Mouse (Mus musculus) urinary bladder, postnatal 14 days (tissue): Measurements from ENCODE around the gene Gdf9.

ENCODE experiments used
- DNase-seq: peaks from one replicate; pipeline ENCODE4 v3.0.0; 2021; ENCODE audit warnings: low spot score

Gene Gdf9

DNA sequence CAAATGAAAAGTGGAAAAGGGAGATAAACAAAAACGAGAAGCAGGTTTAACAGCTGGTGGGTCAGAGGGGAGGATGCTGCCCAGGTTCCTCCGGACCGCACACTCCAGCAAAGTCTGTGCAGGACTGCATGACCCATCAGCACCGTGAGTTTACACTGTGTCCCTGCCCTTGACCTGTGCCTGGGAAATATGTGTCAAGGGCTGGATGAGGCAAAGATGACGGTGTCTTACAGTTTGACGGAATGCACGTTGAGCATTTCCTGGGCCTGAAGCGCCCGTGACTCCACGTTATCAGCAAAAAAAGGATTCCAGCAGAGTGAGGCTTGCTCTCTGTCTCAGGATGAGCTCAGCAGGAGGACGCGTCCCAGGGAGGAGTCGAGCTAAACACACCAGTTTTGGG lies 14.7 kb downstream of the Gdf9 start:
- DNase-seq = no peak

DNA sequence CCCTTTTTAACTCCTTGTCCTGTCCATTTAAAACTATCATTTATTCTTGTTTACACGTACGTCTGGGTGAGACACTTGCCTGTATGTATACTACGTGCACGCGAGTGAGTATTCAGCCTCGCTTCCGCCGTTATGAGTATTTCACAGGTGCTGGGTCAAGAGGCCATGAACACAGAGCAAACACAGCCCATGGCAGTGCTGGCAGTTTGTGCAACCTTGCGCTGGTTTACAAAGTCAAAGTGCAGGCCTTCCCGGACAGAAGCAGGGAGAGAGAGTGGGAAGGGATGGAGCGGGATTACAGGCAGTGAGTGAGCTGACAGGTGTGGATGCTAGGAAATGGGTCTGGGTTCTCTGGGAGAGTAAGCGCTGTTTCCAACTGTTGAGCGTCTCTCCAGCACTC lies 15.4 kb downstream of the Gdf9 start:
- DNase-seq = no peak

- no peak for DNase-seq
Observed at GRCm38 (mm10) chr11:53447996-53448395, 17.2 kb downstream of the Gdf9 start.

GRCm38 (mm10) chr11:53448529-53448928 lies 17.7 kb downstream of the Gdf9 start:
- peak; percentile 53 for DNase-seq

DNA sequence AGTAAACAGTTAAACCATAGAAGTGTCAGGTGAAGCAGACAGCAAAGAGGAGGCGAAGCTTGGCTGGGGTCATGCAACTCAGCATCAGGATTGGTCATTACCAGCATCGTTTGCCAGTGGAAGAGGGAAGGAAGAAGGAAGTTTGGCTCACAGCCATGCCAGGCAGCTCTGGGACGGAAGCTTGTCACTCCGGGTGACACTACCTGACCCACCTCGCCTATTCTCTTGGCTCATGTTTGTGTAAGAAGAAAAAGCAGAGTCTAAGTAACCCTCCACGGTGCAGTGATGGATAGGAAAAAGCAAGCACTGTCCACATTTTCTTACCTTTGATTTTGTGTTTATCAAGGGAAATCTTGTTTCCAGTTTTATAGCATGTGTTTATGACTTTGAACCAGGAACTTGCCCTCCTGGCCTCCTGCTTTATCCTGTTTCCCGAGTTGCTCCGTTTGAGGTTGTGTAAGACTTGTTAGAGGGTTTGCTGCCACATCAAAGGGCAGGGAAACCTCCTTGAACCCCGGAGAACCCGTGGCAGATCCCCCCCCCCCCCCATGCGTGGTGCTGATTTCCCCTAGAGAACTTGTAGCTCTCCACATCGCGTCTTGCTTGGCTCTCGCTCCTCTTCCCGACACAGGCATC lies 19.4 kb downstream of the Gdf9 start:
- DNase-seq = peak; percentile 53

- no peak for DNase-seq
Observed at GRCm38 (mm10) chr11:53451361-53451760, 20.5 kb downstream of the Gdf9 start.

DNA sequence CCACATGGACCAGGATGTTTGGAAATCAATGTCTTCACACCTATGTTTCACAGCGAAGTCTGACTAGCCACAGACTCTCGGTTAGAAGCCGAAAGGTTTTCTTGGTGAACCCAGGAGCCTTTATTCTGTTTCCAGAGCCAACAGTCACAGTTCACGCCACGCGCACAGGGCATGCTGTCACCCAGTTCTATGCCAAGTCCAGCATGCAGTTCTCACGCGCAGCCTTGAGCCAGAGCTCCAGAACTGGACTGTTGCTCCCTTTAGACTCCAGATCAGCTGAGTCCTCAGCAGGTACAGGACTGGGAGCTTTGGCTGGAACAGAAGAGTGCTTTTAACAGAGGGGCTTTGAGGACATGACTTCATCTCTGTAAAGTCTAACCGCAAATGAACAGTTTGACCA lies 21.6 kb downstream of the Gdf9 start:
- DNase-seq = no peak

DNA sequence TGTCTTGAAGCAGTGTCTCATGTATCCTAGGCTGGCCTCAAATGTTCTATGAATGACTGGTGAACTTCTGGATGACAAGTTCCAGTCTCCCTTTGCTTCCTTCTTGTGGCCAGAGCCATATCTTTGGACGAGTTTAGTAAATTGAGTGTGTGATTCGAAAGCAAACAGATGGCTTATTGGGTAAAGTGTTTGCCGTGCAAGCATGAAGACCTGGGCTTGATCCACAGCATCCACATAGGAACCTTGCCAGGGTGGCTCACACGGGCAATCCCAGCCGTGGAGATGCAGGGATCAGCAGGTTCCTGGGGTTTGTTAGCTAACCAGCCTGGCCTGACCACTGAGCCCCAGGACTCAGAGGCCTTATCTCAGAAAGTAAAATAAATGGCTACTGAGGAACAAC lies 22.2 kb downstream of the Gdf9 start:
- no peak for DNase-seq

DNA sequence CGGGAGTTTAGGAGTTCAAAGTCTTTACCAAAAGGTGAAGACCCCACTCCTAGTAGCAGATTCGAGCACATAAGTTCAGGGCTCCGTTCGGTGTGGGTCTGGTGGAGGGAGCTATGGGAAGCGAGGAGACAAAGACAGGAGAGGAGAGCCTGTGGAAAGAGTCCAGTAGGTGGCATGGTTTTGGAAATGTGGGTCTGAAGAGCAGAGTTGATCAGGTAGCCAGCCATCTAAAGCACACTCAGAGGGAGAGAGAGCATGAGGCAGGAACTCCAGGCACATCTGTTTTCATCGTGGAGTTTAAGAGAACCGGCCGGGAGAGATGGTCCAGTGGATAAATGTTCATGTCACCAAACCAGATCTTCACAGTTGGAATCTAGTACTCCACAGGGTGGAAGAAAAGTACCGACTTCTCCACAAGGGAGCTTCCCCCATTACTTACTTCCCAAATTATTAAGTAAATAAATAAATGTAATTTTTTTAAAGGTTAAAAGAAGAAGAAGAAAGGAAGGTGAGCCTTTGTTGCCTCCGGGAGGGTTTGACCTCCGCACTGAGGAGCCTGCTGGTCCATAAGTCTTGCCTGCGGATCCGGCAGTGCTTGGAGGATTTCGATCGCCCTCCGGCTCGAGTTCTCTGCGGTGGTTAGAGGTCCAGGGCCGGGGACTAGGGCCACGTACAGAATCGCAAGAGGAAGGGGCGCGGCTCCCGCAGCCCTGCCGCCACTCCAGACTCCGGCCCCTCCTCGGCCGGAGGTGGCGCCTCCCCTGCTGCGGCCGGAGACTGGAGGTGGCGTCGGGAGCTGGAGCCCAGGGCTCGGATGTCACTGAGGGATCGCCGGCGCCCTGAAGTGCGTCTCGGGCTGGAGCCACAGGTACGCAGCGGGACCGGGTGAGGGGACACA lies 25.9 kb downstream of the Gdf9 start, which contains the start of the genes Gm10447 and Shroom1:
Gene Gm10447, minus strand, starts transcription at position 637 of the 898 bp plus-strand sequence.
Gene Shroom1, plus strand, starts transcription at position 732 of the 898 bp plus-strand sequence.
- peak; percentile 73 for DNase-seq

- no peak for DNase-seq
Observed at GRCm38 (mm10) chr11:53457372-53457954, 26.6 kb downstream of the Gdf9 start.

DNA sequence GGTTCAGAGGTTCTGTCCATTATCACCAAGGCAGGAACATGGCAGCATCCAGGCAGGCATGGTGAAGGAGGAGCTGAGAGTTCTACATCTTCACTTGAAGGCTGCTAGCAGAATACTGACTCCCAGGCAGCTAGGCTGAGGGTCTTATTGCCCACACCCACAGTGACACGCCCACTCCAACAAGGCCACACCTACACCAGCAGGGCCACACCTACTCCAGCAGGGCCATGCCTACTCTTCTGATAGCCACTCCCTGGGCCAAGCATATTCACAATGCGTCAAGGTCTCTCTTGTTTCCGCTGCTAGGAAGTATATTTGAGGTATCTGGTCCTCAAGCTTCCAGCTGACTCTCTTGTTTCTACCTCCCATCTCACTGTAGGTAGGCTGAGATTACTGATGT lies 28.2 kb downstream of the Gdf9 start:
- DNase-seq = no peak

DNA sequence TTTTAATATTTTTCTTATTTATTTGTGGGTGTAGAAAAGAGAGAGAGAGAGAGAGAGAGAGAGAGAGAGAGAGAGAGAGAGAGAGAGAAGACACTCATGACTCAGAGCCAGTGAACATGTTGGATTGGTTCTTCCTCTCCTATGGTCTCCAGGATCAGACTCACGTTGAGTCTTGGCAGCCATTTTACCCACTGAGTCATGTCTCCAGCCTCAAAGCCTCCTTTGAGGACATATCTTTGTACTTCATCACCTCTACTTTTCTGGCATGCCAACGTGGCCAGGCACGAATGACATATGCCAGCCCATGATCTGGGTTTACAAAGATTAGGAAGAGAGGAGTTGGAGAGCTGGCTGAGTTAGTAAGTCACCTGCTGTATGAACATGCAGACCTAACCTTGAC lies 29.4 kb downstream of the Gdf9 start:
- no peak for DNase-seq

- peak; percentile 51 for DNase-seq
Observed at GRCm38 (mm10) chr11:53461727-53462126, 30.9 kb downstream of the Gdf9 start.

GRCm38 (mm10) chr11:53463551-53464424 lies 33.0 kb downstream of the Gdf9 start:
- no peak for DNase-seq

DNA sequence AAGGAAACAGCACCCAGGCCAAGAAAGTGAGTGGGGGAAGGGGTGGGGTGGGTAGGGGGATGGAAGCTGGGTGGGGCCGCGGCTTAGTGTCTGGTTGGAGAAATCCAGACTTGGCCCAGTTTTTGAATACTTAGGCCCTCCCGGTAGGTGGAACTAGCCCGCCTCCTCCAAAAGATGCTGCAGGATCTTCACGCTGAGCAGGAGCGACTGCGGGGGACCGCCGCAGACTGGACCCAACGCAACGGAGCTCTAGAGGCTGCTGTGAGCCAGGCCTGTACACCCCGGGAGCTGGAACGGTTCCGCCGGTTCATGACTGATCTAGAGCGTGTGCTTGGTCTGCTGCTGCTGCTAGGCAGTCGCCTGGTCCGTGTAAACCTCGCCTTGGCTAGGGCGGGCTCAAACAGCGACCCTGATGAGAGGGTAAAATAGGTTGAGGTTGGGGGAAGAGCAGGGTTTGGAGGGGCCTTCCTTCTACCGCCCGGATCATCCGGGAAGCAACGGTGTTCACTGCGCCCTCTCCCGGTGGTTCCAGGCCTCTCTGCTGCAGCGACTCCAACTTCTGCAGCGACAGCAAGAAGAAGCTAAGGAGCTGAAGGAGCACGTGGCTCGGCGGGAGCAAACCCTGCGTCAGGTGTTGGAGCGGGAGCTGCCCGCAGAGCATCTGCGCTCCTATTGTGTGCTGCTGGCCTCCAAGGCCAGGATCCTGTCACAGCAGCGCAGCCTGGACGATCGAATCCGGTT lies 35.6 kb downstream of the Gdf9 start:
- peak; percentile 83 for DNase-seq

GRCm38 (mm10) chr11:53469294-53469967 lies 38.6 kb downstream of the Gdf9 start:
- peak; percentile 54 for DNase-seq

GRCm38 (mm10) chr11:53469968-53470695 lies 39.3 kb downstream of the Gdf9 start, which contains the start of gene Gm9837:
Gene Gm9837, minus strand, starts transcription at chr11:53470479.
- DNase-seq = peak; percentile 91

- DNase-seq = no peak
Observed at GRCm38 (mm10) chr11:53472709-53473108, 41.9 kb downstream of the Gdf9 start.

GRCm38 (mm10) chr11:53475620-53476019 lies 44.8 kb downstream of the Gdf9 start:
- DNase-seq = no peak

DNA sequence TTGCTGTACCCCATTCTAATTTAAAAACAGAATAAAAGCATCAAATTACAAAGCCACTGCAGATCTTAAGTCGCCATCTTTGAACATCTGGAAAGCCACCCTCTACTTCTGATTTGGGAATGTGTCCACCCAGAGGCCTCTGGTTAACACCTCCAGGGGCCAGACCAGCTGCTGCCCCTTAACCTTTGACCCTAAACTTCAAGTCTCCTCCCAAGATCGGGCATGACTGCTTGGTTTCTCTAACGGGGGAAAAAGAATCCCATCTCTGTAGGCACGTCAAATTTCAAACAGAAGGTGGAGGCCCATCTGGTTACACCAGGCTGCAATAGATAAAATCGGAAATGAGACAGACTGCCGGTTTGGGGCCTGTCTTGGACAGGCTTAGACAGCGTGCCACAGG lies 47.0 kb downstream of the Gdf9 start:
- no peak for DNase-seq
